Mouse (Mus musculus): ENCODE data around the gene Prr14.
A peak's percentile ranks its signal among the peaks of the same experiment; 100 is the strongest.
"Not testable (repeated sequence)": the region's sequence is repeated elsewhere in the genome, so short reads cannot be mapped to it uniquely, and the experiment has no call there.

Gene Prr14

GRCm38 (mm10) chr7:127473705-127474104, 14.3 kb downstream of the Prr14 start:
- no peak for DNase-seq

GRCm38 (mm10) chr7:127474378-127475070, 15.1 kb downstream of the Prr14 start:
- no peak for DNase-seq

- DNase-seq: no peak
These were observed 15.9 kb downstream of the Prr14 start for GRCm38 (mm10) chr7:127475186-127475740.

DNA sequence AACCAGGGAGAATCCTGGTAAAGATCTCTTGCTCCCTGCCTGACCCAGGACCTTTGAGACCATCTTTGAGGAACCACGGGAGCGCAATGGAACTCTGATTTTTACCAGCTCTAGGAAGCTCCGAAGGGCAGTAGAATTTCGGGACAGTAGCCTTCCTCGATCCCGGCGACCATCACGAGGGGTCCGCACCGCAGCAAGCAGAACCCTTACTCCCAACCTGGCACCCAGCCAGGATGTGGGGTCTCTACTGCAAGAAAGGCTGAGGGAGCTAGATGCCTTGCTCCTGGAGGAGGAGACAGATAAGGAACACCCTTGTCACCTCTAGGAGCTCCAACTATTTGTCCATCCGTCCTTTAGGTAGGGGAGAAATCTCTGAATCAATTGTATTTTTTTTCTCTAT, 16.9 kb downstream of the Prr14 start:
- no peak for DNase-seq

DNA sequence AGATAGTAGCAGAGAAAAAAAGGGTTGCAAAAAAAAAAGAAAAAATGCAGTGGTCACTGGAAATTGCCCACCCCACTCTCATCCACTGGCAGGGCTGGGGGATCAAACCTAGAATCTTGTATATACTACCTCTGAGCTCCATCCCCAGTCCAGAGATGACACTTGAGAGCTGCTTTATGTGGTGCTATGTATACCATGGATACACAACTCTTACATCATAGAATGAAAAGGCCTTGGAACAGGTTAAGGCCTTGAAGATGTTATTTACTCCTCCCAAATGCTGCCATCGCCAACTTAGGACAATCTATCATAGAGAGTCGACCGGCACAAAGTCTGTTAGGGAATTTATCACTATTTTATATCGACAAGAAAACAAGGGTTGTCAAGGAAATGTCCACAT, 17.4 kb downstream of the Prr14 start:
- DNase-seq: no peak

DNA sequence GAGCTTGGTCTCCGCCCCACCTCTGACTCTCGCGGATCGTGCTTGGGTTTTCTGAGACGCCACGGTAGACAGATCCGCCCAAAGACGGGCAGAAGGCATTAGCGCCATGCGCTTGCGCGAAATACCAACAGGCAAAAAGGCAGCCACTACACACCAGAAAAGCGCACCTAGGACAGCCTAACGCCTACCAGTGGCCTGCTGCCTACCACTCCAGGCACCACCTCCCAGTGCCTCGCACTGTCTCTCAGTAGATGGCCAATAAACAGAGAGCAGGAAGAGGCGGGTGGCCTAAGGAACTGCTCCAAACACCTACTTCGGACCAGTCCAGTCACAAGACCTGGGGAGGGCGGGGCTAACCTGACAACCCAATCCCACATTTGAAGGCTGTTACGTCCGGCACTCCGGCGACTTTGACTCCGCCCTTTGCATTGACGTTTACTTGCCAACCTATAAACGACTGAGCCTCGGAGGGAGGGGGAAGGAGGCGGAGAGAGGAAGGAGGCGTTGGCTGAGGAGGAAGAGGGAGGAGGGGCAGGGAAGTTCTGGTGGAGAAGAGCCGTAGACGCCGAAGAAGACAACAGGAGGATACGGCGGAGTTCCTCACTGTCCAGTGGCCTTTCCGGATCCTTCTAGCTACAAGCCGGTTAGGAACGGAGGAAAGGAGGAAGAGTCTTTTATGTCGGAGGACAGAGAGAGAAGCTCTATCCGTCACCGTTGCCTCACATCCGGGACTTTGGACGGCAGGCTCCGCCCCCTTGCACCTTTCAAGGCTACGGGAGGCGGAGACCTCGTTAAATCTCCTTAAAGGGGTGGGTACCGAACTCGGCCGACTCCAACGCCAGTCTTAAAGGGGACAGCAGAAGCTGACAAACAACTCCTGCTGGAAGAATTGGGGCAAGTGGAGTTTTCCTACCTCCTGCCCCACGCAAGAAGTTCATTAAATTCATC, 18.6 kb downstream of the Prr14 start:
- DNase-seq: peak; percentile 100

- peak; percentile 86 for DNase-seq
These were observed 19.4 kb downstream of the Prr14 start, which contains the start of gene Fbrs for GRCm38 (mm10) chr7:127478635-127479317. Fbrs (plus strand) TSS chr7:127479199.

GRCm38 (mm10) chr7:127479318-127480225, 20.2 kb downstream of the Prr14 start:
- peak; percentile 46 for DNase-seq

- DNase-seq: peak; percentile 23
These were observed 20.9 kb downstream of the Prr14 start for GRCm38 (mm10) chr7:127480321-127480720.

DNA sequence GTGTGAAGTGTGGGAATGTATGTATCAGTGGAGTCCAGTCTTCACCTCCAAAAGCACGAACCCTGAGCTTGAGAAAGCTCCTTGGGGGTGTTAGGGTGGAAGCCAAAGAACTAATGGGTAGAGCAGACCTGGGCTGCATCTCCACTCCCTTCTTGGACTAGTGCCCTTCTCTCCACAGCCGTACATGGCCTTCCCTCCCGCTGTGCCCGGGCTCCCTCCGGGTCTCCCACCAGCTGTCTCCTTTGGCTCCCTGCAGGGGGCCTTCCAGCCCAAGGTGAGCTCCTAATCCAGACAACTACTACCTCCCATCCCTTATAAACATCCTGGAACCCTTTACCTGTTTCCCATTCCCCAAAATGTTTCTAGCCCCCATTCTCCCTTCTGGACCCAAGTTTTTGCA, 26.0 kb downstream of the Prr14 start:
- DNase-seq: no peak

DNA sequence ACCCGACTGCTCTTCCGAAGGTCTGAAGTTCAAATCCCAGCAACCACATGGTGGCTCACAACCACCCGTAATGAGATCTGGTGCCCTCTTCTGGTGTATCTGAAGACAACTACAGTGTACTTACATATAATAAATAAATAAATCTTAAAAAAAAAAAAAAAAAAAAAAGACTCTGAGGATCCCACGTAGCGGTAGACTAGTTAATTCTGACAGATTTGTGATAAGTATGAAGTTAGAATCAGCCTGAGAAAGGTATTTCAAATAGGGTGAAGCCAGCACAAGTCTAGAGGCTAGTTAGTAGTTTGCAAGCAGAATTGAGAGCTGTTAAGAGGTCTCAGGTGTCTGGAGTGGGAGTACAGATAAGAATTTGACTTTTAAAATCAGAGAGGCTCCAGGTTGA, 29.0 kb downstream of the Prr14 start:
- not testable (repeated sequence) for DNase-seq

GRCm38 (mm10) chr7:127489982-127490381, 30.6 kb downstream of the Prr14 start:
- no peak for DNase-seq

GRCm38 (mm10) chr7:127491846-127492245, 32.4 kb downstream of the Prr14 start:
- DNase-seq: no peak

GRCm38 (mm10) chr7:127494648-127495047, 35.2 kb downstream of the Prr14 start:
- no peak for DNase-seq

DNA sequence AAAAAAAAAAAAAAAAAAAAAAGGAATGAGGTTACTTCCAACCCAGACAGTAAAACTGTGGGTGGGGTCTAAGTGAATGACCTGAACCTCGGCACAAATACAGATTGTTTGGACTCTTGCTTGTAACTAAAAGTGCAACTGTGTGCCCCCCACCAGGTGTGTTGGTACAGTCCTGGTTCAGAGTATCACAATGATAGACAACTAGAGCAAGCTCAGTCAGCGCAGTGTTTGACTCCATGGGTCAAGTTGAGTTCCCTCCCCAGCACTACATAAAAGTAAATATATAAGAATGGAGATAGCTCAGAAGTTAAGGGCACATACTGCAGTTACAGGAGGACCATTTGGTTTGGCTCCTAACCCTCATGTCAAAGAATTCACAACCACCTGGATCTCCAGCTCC, 38.0 kb downstream of the Prr14 start:
- peak; percentile 43 for DNase-seq

GRCm38 (mm10) chr7:127498407-127498806, 39.0 kb downstream of the Prr14 start:
- DNase-seq: peak; percentile 57

GRCm38 (mm10) chr7:127508291-127508690, 48.9 kb downstream of the Prr14 start:
- DNase-seq: no peak

- DNase-seq: not testable (repeated sequence)
These were observed 50.4 kb downstream of the Prr14 start for GRCm38 (mm10) chr7:127509830-127510229.

- no peak for DNase-seq
These were observed 51.8 kb downstream of the Prr14 start for GRCm38 (mm10) chr7:127511241-127511640.

DNA sequence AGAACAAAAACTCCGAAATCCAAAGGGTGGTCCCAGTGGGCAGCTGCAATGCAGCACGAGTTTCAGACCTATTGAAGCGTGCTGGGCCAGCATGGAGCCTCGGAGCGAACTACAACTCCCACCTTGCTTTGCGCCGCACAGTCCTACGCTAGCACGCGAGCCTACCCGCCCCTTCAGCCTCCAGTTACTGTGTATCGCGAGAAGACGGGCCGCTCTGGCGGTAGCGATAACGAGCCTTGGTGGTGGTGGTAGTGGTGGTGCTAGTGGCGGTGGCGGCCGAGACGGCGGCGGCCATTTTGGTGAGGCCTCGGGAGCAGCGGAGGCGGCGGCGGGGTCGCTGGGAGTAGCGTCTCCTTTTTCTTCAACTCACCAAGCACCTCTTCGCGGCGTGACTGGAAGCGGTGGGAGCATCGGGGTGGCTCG, 52.4 kb downstream of the Prr14 start, which contains the start of gene Srcap:
Srcap (plus strand) TSS at position 176 of the 423 bp plus-strand sequence.
- peak; percentile 97 for DNase-seq

GRCm38 (mm10) chr7:127512231-127513015, 53.0 kb downstream of the Prr14 start:
- peak; percentile 94 for DNase-seq

Data from liver (tissue).